Mouse (Mus musculus): ENCODE measurements around the gene Unc13a. TPM values are rescaled to one million over a fixed set of nuclear protein-coding genes. Genes with fewer than 3 reads are reported as not detected.

Unc13a gene
- polyA plus RNA-seq, 1 experiment from 2014 or later: 0.89 TPM

DNA sequence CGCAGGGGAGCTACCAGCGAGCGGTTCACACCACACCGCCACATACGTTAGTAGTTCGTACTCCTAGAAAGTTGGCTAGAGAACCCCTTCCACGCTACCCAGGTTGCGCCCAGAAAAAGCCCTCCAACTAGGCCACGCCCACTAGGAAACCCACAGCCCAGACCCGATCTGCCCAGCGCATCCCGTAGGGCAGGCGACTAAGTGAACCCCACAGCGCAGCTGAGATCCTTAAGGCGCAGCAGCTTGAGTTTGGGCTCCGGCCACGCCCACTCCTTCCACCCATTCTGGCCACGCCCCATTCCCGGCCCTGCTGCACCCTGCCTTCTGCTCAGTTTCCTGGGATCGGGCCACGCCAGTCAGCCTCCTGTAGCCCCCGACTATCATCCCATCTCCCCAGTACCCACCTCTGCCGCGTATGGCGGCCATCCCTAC is 41.8 kb downstream of the Unc13a start:
- peak overlapping the region; percentile 80 for H3K4me2 ChIP-seq (ENCODE audit: low read length)

DNA sequence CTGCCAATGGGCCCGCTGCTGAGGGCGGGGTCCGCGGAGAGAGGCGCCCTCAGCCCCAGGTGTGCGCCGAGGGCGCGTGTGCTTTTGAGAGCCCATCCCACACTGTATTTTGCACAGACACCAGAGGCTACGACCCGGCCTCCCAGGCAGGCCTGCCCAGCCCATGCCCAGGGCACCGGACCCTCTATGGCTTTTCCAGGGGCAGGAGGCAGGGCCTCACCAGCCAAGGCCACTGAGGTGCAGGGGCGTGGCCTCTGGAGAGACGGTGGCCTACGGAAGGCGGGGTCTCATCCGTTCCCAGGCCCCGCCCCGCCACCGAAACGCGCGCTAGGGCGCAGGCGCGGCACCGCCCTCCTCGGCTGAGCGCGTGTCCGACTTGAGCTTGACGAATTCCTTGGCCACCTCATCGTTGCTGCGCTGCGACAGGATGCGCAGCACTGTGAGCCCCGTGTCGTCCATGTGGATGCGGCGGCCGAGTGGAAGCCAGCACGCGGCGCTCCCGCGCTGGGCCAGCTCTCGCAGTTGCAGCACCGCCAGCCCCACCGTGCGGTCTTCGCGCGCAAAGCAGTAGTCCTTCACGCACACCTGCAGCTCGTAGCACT is 42.4 kb downstream of the Unc13a start:
- peaks cover 24% of the 10 kb centered on the region for H3K27me3 ChIP-seq (ENCODE audit: control insufficient read depth, insufficient read depth, low read length)
- H3K4me2 ChIP-seq (ENCODE audit: low read length): peak overlapping the region; percentile 80
- H3K27ac ChIP-seq (replicated peaks in 1 of 2; ENCODE audit: control insufficient read depth in 1 of 2, insufficient read depth in 1 of 2, low read depth in 2 of 2, low read length in 2 of 2): peak overlapping the region in 1 of 2 experiments; percentile 80; a peak in 2 of 4 replicates
- peaks cover 19 to 23% of the 10 kb centered on the region in 2 experiments; a peak in 3 of 4 replicates for H3K4me1 ChIP-seq (ENCODE audit: control insufficient read depth in 2 of 2, insufficient read depth in 2 of 2, low read length in 2 of 2)
- peak overlapping the region; percentile 41 to 45 for H3K4me3 ChIP-seq (ENCODE audit: control insufficient read depth in 1 of 2, insufficient read depth in 1 of 2, low read depth in 1 of 2, low read length in 2 of 2)
- H3K9me3 ChIP-seq (ENCODE audit: control insufficient read depth, low read length): peaks cover 8% of the 10 kb centered on the region
- peak; percentile 80 for ATAC-seq (ENCODE audit: insufficient number of reproducible peaks, insufficient read depth, low FRiP score, low read depth)
- peak overlapping the region; percentile 68 for H3K9ac ChIP-seq (ENCODE audit: low read length)
- under 1% methylated on average over 55 of the region's 55 CpGs for WGBS
- H3K36me3 ChIP-seq (ENCODE audit: control insufficient read depth, insufficient read depth, low read length): peaks cover 20% of the 10 kb centered on the region

More for the DNA sequence above, 41.8 kb downstream of the Unc13a start:
- 4% methylated on average over 23 of the region's 25 CpGs for whole genome bisulfite sequencing
- peaks cover 14% of the 10 kb centered on the region for H3K36me3 ChIP-seq (ENCODE audit: control insufficient read depth, insufficient read depth, low read length)
- peak; percentile 1; the same call in 1 of the 2 replicates for ATAC-seq (ENCODE audit: insufficient number of reproducible peaks, insufficient read depth, low FRiP score, low read depth)
- H3K4me1 ChIP-seq (ENCODE audit: control insufficient read depth in 2 of 2, insufficient read depth in 2 of 2, low read length in 2 of 2): peaks cover 22 to 23% of the 10 kb centered on the region in 2 experiments; a peak in 3 of 4 replicates
- peaks cover 30% of the 10 kb centered on the region for H3K27me3 ChIP-seq (ENCODE audit: control insufficient read depth, insufficient read depth, low read length)
- H3K9ac ChIP-seq (ENCODE audit: low read length): peak overlapping the region; percentile 28; the same call in 1 of the 2 replicates
- no peak overlapping the region for H3K27ac ChIP-seq (replicated peaks in 1 of 2; ENCODE audit: control insufficient read depth in 1 of 2, insufficient read depth in 1 of 2, low read depth in 2 of 2, low read length in 2 of 2)
- peak overlapping the region; percentile 41 to 45 for H3K4me3 ChIP-seq (ENCODE audit: control insufficient read depth in 1 of 2, insufficient read depth in 1 of 2, low read depth in 1 of 2, low read length in 2 of 2)
- H3K9me3 ChIP-seq (ENCODE audit: control insufficient read depth, low read length): peaks cover 8% of the 10 kb centered on the region

DNA sequence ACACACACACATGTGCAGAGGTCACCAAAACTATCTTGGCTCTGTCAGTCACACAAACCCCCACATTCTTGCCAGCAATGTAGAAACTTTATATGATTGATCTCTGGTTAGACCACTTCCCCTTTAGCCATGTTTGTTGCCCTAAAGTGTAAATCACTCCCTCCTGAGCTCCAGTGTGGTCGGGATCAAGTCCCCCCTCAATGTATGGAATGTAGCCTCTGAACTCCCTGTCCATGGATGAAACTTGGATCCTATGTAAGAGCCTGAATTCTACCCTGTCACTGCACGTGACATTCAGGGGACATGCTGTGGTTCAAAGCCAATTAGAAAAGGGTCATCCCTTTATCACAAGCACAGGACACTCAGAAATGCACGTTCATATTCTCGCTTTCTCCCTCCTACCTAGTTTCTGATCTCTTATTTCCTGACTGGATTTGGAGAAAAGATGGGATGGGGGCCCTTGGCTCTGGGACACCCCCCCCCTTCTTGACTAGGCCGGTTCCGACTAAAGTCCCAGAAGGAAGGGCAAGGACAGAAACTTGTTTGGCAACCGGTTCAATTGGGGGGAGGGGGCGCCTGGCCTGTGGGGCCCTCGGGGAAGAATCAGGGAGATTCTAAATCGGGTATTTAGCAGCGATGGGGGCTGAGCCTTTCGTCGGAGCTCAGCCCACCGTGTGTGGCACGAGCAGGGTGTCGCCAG is 43.0 kb downstream of the Unc13a start:
- Histone ChIP-seq H3K4me3 (ENCODE audit: control insufficient read depth in 1 of 2, insufficient read depth in 1 of 2, low read depth in 1 of 2, low read length in 2 of 2) (peak overlapping the region; percentile 41 to 45), H3K4me2 (ENCODE audit: low read length) (peak overlapping the region; percentile 80), H3K27ac (replicated peaks in 1 of 2; ENCODE audit: control insufficient read depth in 1 of 2, insufficient read depth in 1 of 2, low read depth in 2 of 2, low read length in 2 of 2) (peak overlapping the region; percentile 69 to 80), H3K9me3 (ENCODE audit: control insufficient read depth, low read length) (peaks cover 11% of the 10 kb centered on the region), H3K27me3 (ENCODE audit: control insufficient read depth, insufficient read depth, low read length) (peaks cover 17% of the 10 kb centered on the region), H3K4me1 (ENCODE audit: control insufficient read depth in 2 of 2, insufficient read depth in 2 of 2, low read length in 2 of 2) (peaks cover 18 to 23% of the 10 kb centered on the region in 2 experiments; a peak in 3 of 4 replicates), H3K9ac (ENCODE audit: low read length) (peak overlapping the region; percentile 68), H3K36me3 (ENCODE audit: control insufficient read depth, insufficient read depth, low read length) (peaks cover 27% of the 10 kb centered on the region)
- WGBS: 10% methylated on average over 16 of the region's 16 CpGs
- no peak for ATAC-seq (ENCODE audit: insufficient number of reproducible peaks, insufficient read depth, low FRiP score, low read depth)

DNA sequence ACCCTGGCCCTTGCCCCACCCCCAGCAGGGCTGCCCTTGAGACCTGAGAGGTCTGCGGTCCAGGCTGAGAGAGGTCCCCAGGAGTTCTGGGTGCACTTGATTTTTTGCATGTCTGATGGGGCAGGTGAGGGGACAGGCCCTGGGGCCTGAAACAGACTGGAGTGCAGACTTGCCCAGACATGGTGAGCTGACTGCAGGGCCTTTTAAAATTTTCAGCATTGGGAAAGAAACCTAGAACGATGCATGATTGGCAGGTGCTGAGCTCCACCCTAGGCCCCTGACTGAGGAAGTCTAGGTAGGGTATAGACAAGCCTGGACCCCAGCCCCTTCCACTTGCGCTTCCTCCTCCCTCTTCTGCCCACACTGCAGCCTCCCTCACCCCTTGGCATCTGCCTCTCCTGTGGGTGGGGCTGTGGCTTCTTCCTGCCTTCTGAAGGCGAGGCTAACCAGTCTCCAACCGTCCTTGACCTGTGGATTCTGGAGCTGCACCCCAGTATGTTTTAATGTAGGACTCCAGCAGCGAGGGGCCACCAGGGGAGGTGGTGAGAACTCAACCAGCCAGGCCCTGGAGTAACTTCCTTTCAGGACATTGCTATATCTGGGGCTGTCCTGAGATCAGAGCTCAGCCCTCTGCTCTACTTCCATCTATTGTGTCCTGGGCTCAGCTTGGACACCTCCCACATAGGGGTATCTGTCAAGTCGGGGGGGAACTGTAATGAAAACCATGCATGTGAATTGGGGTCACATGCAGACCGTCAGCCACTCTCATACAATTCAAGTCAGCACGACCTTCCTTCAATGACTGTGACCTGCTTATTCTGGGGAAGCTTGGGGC is 44.1 kb downstream of the Unc13a start:
- Histone ChIP-seq H3K9ac (ENCODE audit: low read length) (no peak overlapping the region), H3K36me3 (ENCODE audit: control insufficient read depth, insufficient read depth, low read length) (peaks cover 37% of the 10 kb centered on the region), H3K4me1 (ENCODE audit: control insufficient read depth in 2 of 2, insufficient read depth in 2 of 2, low read length in 2 of 2) (peaks cover 18 to 23% of the 10 kb centered on the region in 2 experiments; a peak in 3 of 4 replicates), H3K27ac (replicated peaks in 1 of 2; ENCODE audit: control insufficient read depth in 1 of 2, insufficient read depth in 1 of 2, low read depth in 2 of 2, low read length in 2 of 2) (peak overlapping the region; percentile 79 to 80), H3K4me3 (ENCODE audit: control insufficient read depth in 1 of 2, insufficient read depth in 1 of 2, low read depth in 1 of 2, low read length in 2 of 2) (no peak overlapping the region), H3K4me2 (ENCODE audit: low read length) (no peak overlapping the region; the same call in 1 of the 2 replicates), H3K9me3 (ENCODE audit: control insufficient read depth, low read length) (peaks cover 14% of the 10 kb centered on the region), H3K27me3 (ENCODE audit: control insufficient read depth, insufficient read depth, low read length) (peaks cover 9% of the 10 kb centered on the region)
- peak; percentile 53 for ATAC-seq (ENCODE audit: insufficient number of reproducible peaks, insufficient read depth, low FRiP score, low read depth)
- WGBS: 41% methylated on average over 9 of the region's 9 CpGs

DNA sequence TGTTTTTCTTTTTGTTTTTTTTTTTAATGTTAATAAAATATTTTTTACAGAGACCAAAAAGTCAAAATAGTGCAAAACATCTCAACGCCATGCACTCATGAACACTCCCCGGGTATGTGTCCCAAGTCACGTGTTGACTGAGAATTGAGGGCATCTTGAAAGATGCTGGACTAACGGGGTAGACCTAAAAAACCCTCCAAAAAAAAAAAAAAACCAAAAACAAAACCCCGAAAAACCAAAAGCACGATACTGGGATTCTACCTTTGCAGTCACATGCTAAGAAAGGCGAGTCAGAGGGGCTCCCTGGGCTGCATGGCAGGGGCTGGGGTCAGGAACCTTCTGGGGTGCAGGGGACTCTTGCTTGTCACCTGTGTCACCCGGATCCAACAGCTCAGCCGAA is 44.8 kb downstream of the Unc13a start:
- no peak for ATAC-seq (ENCODE audit: insufficient number of reproducible peaks, insufficient read depth, low FRiP score, low read depth)
- Histone ChIP-seq H3K36me3 (ENCODE audit: control insufficient read depth, insufficient read depth, low read length) (peaks cover 44% of the 10 kb centered on the region), H3K4me3 (ENCODE audit: control insufficient read depth in 1 of 2, insufficient read depth in 1 of 2, low read depth in 1 of 2, low read length in 2 of 2) (no peak overlapping the region), H3K4me1 (ENCODE audit: control insufficient read depth in 2 of 2, insufficient read depth in 2 of 2, low read length in 2 of 2) (peaks cover 18 to 23% of the 10 kb centered on the region in 2 experiments; a peak in 3 of 4 replicates), H3K4me2 (ENCODE audit: low read length) (no peak overlapping the region), H3K27me3 (ENCODE audit: control insufficient read depth, insufficient read depth, low read length) (peaks cover 9% of the 10 kb centered on the region), H3K27ac (replicated peaks in 1 of 2; ENCODE audit: control insufficient read depth in 1 of 2, insufficient read depth in 1 of 2, low read depth in 2 of 2, low read length in 2 of 2) (peak overlapping the region in 1 of 2 experiments; percentile 80; a peak in 2 of 4 replicates), H3K9ac (ENCODE audit: low read length) (no peak overlapping the region), H3K9me3 (ENCODE audit: control insufficient read depth, low read length) (peaks cover 21% of the 10 kb centered on the region)
- 88% methylated on average over 9 of the region's 9 CpGs for WGBS

DNA sequence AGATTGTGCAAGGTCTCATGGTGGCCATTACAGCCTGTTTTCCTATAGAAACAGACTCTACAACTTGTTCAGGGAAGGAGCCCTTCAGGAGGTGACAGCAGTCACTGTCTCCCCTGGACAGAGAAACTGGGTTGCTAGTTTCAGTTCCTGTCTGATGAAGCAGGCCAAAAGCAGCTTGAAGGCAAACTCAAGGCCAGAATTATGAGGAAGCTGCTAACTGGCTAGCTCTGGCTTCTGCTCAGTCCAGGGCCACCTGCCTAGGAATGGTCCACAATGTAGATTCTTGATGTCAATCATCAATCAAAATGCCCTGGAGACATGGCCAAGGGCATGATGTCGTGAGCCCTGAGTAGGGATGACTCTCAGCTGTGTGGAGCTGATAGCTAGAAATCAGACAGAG is 46.5 kb downstream of the Unc13a start:
- no peak overlapping the region for H3K4me3 ChIP-seq (ENCODE audit: control insufficient read depth in 1 of 2, insufficient read depth in 1 of 2, low read depth in 1 of 2, low read length in 2 of 2)
- 71% methylated on average over 1 of the region's 1 CpGs for WGBS
- peaks cover 5% of the 10 kb centered on the region for H3K27me3 ChIP-seq (ENCODE audit: control insufficient read depth, insufficient read depth, low read length)
- peaks cover 61% of the 10 kb centered on the region for H3K36me3 ChIP-seq (ENCODE audit: control insufficient read depth, insufficient read depth, low read length)
- H3K4me1 ChIP-seq (ENCODE audit: control insufficient read depth in 2 of 2, insufficient read depth in 2 of 2, low read length in 2 of 2): peaks cover 18 to 23% of the 10 kb centered on the region in 2 experiments; a peak in 3 of 4 replicates
- H3K27ac ChIP-seq (replicated peaks in 1 of 2; ENCODE audit: control insufficient read depth in 1 of 2, insufficient read depth in 1 of 2, low read depth in 2 of 2, low read length in 2 of 2): no peak overlapping the region
- peaks cover 28% of the 10 kb centered on the region for H3K9me3 ChIP-seq (ENCODE audit: control insufficient read depth, low read length)
- ATAC-seq (ENCODE audit: insufficient number of reproducible peaks, insufficient read depth, low FRiP score, low read depth): no peak
- H3K4me2 ChIP-seq (ENCODE audit: low read length): no peak overlapping the region
- no peak overlapping the region for H3K9ac ChIP-seq (ENCODE audit: low read length)

DNA sequence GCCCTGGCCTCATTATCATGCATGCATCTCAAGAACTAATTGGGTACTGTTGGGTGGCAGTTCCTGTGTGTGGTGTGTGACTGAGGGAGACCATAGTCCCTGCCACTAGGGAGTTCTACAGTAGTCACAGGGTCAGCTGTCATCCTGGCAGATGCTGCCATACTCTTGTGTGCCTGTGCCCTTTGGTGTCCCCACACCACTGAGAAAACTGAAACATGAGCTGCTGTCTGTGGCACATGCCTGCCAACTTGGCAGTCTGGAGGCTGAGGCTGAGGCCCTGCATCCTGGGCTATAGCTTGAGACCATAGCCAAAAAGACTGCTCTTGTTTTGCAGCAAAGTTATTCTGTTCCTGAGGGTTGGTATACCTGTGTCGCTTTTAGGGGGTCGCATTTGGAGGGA is 51.8 kb downstream of the Unc13a start:
- H3K4me2 ChIP-seq (ENCODE audit: low read length): no peak overlapping the region
- ATAC-seq (ENCODE audit: insufficient number of reproducible peaks, insufficient read depth, low FRiP score, low read depth): no peak

More for the DNA sequence above, 51.8 kb downstream of the Unc13a start:
- Histone ChIP-seq H3K27ac (replicated peaks in 1 of 2; ENCODE audit: control insufficient read depth in 1 of 2, insufficient read depth in 1 of 2, low read depth in 2 of 2, low read length in 2 of 2) (no peak overlapping the region), H3K9me3 (ENCODE audit: control insufficient read depth, low read length) (peaks cover 28% of the 10 kb centered on the region), H3K27me3 (ENCODE audit: control insufficient read depth, insufficient read depth, low read length) (no peaks in the 10 kb centered on the region), H3K36me3 (ENCODE audit: control insufficient read depth, insufficient read depth, low read length) (peaks cover 98% of the 10 kb centered on the region), H3K4me3 (ENCODE audit: control insufficient read depth in 1 of 2, insufficient read depth in 1 of 2, low read depth in 1 of 2, low read length in 2 of 2) (no peak overlapping the region), H3K9ac (ENCODE audit: low read length) (no peak overlapping the region), H3K4me1 (ENCODE audit: control insufficient read depth in 2 of 2, insufficient read depth in 2 of 2, low read length in 2 of 2) (no peaks in the 10 kb centered on the region)
- WGBS: 95% methylated on average over 2 of the region's 2 CpGs
